Mouse (Mus musculus) stomach, postnatal 0 days (tissue): ENCODE measurements at regions not wholly inside any gene's neighbourhood (a gene's known extent, or its start where the extent isn't known, plus 50 kb on each side); places are given as distances from the start of the nearest gene placed in this dataset.

Source experiments
- CTCF ChIP-seq: IDR thresholded peaks from 2 replicates; pipeline ENCODE4 v1.5.1; 2016; ENCODE audit warnings: antibody characterized with exemption, low read depth, mild to moderate bottlenecking, moderate library complexity
- EP300 ChIP-seq: optimal IDR thresholded peaks from 2 replicates; pipeline ENCODE3; 2016; ENCODE audit warnings: antibody characterized with exemption

GRCm38 (mm10) chr5:103320341-103320740 is 104.7 kb upstream of the Ptpn13 start:
- TF ChIP-seq CTCF (no peak), EP300 (no peak)
